Mouse (Mus musculus): ENCODE measurements around the gene Prkcb. TPM values are rescaled to one million over a fixed set of nuclear protein-coding genes. Genes with fewer than 3 reads are reported as not detected.
"Not testable (repeated sequence)": the region's sequence is repeated elsewhere in the genome, so short reads cannot be mapped to it uniquely, and the experiment has no call there.

Gene Prkcb
- polyA plus RNA-seq (2011; ENCODE audit: insufficient read depth, insufficient read length, low read depth, missing spikeins), result 1.4 and 2.3 TPM in 2 replicates

DNA sequence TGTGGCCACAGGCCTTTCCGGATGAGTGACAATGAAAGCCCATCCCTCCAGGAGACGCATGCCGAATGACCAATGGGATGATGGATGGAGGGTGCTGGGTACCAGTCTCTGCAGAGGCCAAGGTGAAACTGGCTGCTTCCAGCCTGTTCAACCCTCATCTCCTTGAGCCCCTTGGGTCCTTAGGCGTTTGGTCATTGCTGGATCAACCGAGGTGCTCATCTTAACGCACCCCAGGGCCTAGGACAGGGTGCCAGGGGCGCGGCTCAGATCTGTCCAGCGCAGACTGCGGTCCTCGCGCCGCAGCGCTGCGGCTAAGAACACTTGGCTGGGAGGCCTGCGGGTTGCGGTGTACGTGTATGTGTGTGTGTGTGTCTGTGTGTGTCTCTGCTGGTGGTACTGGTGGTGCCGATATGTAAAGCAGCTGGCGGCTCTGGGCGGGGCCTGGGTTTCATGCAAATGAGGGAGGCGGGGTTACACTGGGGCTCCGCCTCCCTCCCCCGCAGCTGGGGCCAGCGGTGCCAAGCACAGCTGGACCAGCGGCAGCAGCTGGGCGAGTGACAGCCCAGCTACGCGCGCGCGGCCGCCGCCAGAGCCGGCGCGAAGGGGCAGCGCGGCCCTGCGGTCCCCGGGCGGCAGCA, at the start of gene Prkcb:
Gene Prkcb, plus strand, starts transcription at position 147 of the 638 bp plus-strand sequence.
- Histone ChIP-seq H3K9ac (ENCODE audit: low read depth, poor library complexity, severe bottlenecking) (peak within 1 kb of the TSS; percentile 57; the same call in 1 of the 2 replicates), H3K4me1 (ENCODE audit: control insufficient read depth, insufficient read depth, low read length) (no peaks in the 10 kb centered on the region), H3K36me3 (ENCODE audit: control insufficient read depth, insufficient read depth, low read length, poor library complexity, severe bottlenecking) (no peaks in the 10 kb centered on the region), H3K27ac (ENCODE audit: insufficient read depth, low read length) (no peak within 1 kb of the TSS), H3K9me3 (replicated peaks; ENCODE audit: control insufficient read depth, insufficient read depth, low read length, poor library complexity, severe bottlenecking) (no peaks in the 10 kb centered on the region), H3K4me3 (ENCODE audit: low read depth, low read length) (peak within 1 kb of the TSS; percentile 69), H3K27me3 (ENCODE audit: control insufficient read depth, insufficient read depth, low read length, poor library complexity, severe bottlenecking) (peaks cover 7% of the 10 kb centered on the region)
- no peak for TF ChIP-seq EP300 (IDR thresholded peaks at IDR 0.05; ENCODE audit: insufficient read depth, low read depth, low read length)
- no peak for TF ChIP-seq CTCF (IDR thresholded peaks at IDR 0.05; ENCODE audit: low read depth, low read length)
- no peak for TF ChIP-seq POLR2A (IDR thresholded peaks at IDR 0.05; ENCODE audit: insufficient read depth, low read length)

DNA sequence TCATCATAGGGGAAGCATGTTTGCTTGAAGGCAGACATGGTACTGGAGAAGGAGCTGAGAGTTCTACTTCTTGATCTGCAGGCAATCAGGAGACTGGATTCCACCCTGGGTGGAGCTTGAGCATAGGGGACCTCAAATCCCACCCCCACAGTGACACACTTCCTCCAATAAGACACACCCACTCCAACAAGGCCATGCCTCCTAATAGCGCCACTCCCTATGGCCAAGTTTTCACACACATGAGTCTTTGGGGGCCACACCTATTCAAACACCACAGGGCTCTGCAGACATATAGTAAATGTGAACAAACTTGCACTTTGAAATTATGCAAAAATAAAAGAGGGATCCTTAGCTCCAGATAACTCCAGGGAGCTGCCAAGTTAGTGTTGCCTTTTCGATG, 49.6 kb upstream of the Prkcb start:
- Histone ChIP-seq H3K4me1 (ENCODE audit: control insufficient read depth, insufficient read depth, low read length) (no peaks in the 10 kb centered on the region), H3K36me3 (ENCODE audit: control insufficient read depth, insufficient read depth, low read length, poor library complexity, severe bottlenecking) (no peaks in the 10 kb centered on the region), H3K9me3 (replicated peaks; ENCODE audit: control insufficient read depth, insufficient read depth, low read length, poor library complexity, severe bottlenecking) (no peaks in the 10 kb centered on the region), H3K9ac (ENCODE audit: low read depth, poor library complexity, severe bottlenecking) (no peak overlapping the region), H3K27ac (ENCODE audit: insufficient read depth, low read length) (no peak overlapping the region), H3K27me3 (ENCODE audit: control insufficient read depth, insufficient read depth, low read length, poor library complexity, severe bottlenecking) (no peaks in the 10 kb centered on the region), H3K4me3 (ENCODE audit: low read depth, low read length) (no peak overlapping the region)
- TF ChIP-seq POLR2A (IDR thresholded peaks at IDR 0.05; ENCODE audit: insufficient read depth, low read length), result no peak

DNA sequence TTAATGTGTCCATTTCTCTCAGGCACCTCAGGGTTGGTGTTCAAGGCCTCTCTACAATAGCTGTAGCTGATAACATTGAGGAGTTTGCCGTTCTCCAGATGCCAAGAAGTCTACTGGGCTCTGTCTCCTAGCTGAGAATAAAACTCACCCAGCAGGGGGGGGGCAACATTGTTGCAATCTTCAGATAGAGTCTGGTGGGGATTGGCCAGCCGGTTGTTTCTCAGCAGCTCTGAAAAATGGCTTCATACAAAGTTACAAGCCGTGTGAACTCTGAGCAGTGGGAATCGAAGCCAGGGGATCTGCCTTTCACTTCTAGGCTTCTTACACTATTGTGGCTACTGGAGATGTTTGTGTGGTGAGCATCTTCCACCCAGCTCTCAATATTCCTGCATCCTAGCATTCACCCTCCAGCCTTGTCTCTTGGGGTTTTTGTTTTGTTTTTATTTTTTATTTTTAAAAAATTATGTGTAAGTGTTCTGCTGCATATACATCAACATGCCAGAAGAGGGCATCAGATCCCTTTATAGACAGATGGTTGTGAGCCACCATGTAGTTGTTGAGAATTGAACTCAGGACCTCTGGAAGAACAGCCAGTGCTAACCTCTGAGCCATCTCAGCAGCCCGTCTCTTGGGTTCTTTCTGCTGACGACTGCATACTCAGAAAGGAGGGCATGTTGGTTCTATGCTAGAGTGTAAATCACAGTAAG, 48.0 kb upstream of the Prkcb start:
- TF ChIP-seq POLR2A (IDR thresholded peaks at IDR 0.05; ENCODE audit: insufficient read depth, low read length), result no peak
- TF ChIP-seq CTCF (IDR thresholded peaks at IDR 0.05; ENCODE audit: low read depth, low read length), result no peak
- no peak for TF ChIP-seq EP300 (IDR thresholded peaks at IDR 0.05; ENCODE audit: insufficient read depth, low read depth, low read length)
- no peaks in the 10 kb centered on the region for H3K9me3 ChIP-seq (replicated peaks; ENCODE audit: control insufficient read depth, insufficient read depth, low read length, poor library complexity, severe bottlenecking)
- no peak overlapping the region for H3K27ac ChIP-seq (ENCODE audit: insufficient read depth, low read length)
- H3K9ac ChIP-seq (ENCODE audit: low read depth, poor library complexity, severe bottlenecking), result no peak overlapping the region
- no peaks in the 10 kb centered on the region for H3K36me3 ChIP-seq (ENCODE audit: control insufficient read depth, insufficient read depth, low read length, poor library complexity, severe bottlenecking)
- no peaks in the 10 kb centered on the region for H3K4me1 ChIP-seq (ENCODE audit: control insufficient read depth, insufficient read depth, low read length)
- H3K4me3 ChIP-seq (ENCODE audit: low read depth, low read length), result no peak overlapping the region
- H3K27me3 ChIP-seq (ENCODE audit: control insufficient read depth, insufficient read depth, low read length, poor library complexity, severe bottlenecking), result no peaks in the 10 kb centered on the region

DNA sequence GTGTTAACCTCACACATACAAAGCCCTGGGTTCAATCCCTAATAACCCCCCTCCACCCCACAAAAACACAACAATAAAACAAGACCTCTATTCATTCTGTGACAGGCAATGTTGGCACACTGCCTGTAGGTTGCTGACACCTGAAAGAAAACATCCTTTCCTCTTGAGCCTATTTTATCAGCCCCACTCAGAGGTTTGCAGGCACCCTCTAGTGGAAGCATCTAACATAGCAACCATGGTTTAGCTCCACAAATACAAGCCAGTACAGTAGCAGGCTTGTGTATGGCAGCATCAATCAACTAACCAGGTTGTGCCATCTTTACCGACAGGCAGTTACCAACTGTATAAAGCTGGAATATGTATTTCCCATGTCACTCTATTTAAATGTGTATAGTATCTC, 46.3 kb upstream of the Prkcb start:
- Histone ChIP-seq H3K27ac (ENCODE audit: insufficient read depth, low read length) (no peak overlapping the region), H3K4me3 (ENCODE audit: low read depth, low read length) (no peak overlapping the region), H3K27me3 (ENCODE audit: control insufficient read depth, insufficient read depth, low read length, poor library complexity, severe bottlenecking) (no peaks in the 10 kb centered on the region), H3K36me3 (ENCODE audit: control insufficient read depth, insufficient read depth, low read length, poor library complexity, severe bottlenecking) (no peaks in the 10 kb centered on the region), H3K9ac (ENCODE audit: low read depth, poor library complexity, severe bottlenecking) (no peak overlapping the region), H3K4me1 (ENCODE audit: control insufficient read depth, insufficient read depth, low read length) (no peaks in the 10 kb centered on the region), H3K9me3 (replicated peaks; ENCODE audit: control insufficient read depth, insufficient read depth, low read length, poor library complexity, severe bottlenecking) (no peaks in the 10 kb centered on the region)
- TF ChIP-seq EP300 (IDR thresholded peaks at IDR 0.05; ENCODE audit: insufficient read depth, low read depth, low read length) (no peak), POLR2A (IDR thresholded peaks at IDR 0.05; ENCODE audit: insufficient read depth, low read length) (no peak), CTCF (IDR thresholded peaks at IDR 0.05; ENCODE audit: low read depth, low read length) (no peak)

DNA sequence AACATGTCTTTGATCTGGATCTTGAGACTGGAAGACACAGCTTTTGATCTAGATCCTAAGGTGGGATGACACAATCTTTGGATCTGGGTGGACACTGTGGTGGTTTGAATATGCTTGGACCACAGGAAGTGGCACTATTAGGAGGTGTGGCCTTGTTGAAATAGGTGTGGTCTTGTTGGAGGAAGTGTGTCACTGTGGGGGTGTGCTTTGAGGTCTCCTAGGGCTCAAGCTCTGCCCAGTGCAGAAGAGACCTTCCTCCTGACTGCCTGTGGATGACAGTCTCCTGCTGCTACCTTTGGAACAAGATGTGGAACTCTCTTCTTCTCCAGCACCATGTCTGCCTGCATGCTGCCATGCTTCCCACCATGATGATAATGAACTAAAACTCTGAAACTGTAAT, 45.8 kb upstream of the Prkcb start:
- not testable (repeated sequence) for H3K27ac ChIP-seq (ENCODE audit: insufficient read depth, low read length); H3K36me3 ChIP-seq (ENCODE audit: control insufficient read depth, insufficient read depth, low read length, poor library complexity, severe bottlenecking); H3K27me3 ChIP-seq (ENCODE audit: control insufficient read depth, insufficient read depth, low read length, poor library complexity, severe bottlenecking); H3K9ac ChIP-seq (ENCODE audit: low read depth, poor library complexity, severe bottlenecking); H3K9me3 ChIP-seq (replicated peaks; ENCODE audit: control insufficient read depth, insufficient read depth, low read length, poor library complexity, severe bottlenecking); H3K4me3 ChIP-seq (ENCODE audit: low read depth, low read length); H3K4me1 ChIP-seq (ENCODE audit: control insufficient read depth, insufficient read depth, low read length)

DNA sequence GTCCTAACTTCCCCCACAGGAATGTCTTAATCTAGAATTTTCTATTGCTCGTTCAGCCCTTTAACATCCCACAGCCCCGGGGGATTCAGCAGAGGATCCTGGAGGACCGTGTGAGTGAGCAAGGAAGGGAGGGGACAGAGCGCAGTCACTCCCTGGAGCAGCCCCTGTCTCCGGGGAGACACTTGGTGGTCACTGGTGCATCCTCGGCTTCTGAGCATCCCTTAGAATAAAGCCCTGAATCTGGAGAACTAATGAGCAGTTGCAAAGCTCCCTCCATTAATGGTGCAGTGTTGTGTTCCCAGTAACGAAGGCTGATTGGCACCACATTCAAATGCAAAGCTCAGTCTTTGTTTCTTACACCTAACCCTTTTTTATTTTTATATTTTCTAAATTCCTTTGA, 44.4 kb upstream of the Prkcb start:
- Histone ChIP-seq H3K36me3 (ENCODE audit: control insufficient read depth, insufficient read depth, low read length, poor library complexity, severe bottlenecking) (no peaks in the 10 kb centered on the region), H3K27ac (ENCODE audit: insufficient read depth, low read length) (no peak overlapping the region), H3K27me3 (ENCODE audit: control insufficient read depth, insufficient read depth, low read length, poor library complexity, severe bottlenecking) (no peaks in the 10 kb centered on the region), H3K9me3 (replicated peaks; ENCODE audit: control insufficient read depth, insufficient read depth, low read length, poor library complexity, severe bottlenecking) (no peaks in the 10 kb centered on the region), H3K9ac (ENCODE audit: low read depth, poor library complexity, severe bottlenecking) (no peak overlapping the region), H3K4me1 (ENCODE audit: control insufficient read depth, insufficient read depth, low read length) (no peaks in the 10 kb centered on the region), H3K4me3 (ENCODE audit: low read depth, low read length) (no peak overlapping the region)
- no peak for TF ChIP-seq CTCF (IDR thresholded peaks at IDR 0.05; ENCODE audit: low read depth, low read length)
- TF ChIP-seq EP300 (IDR thresholded peaks at IDR 0.05; ENCODE audit: insufficient read depth, low read depth, low read length), result no peak
- no peak for TF ChIP-seq POLR2A (IDR thresholded peaks at IDR 0.05; ENCODE audit: insufficient read depth, low read length)
